Mouse (Mus musculus) bone marrow macrophage, adult 2 months (primary cell): ENCODE data around the gene Armh1.

Experiments used
- CTCF ChIP-seq: IDR thresholded peaks from 2 replicates; pipeline ENCODE4 v1.5.1; 2012; ENCODE audit warnings: low read depth, mild to moderate bottlenecking, low read length, moderate library complexity
- POLR2A ChIP-seq: IDR thresholded peaks from 2 replicates; pipeline ENCODE4 v1.6.1; 2012; ENCODE audit warnings: mild to moderate bottlenecking, low read depth, low read length, borderline replicate concordance

DNA sequence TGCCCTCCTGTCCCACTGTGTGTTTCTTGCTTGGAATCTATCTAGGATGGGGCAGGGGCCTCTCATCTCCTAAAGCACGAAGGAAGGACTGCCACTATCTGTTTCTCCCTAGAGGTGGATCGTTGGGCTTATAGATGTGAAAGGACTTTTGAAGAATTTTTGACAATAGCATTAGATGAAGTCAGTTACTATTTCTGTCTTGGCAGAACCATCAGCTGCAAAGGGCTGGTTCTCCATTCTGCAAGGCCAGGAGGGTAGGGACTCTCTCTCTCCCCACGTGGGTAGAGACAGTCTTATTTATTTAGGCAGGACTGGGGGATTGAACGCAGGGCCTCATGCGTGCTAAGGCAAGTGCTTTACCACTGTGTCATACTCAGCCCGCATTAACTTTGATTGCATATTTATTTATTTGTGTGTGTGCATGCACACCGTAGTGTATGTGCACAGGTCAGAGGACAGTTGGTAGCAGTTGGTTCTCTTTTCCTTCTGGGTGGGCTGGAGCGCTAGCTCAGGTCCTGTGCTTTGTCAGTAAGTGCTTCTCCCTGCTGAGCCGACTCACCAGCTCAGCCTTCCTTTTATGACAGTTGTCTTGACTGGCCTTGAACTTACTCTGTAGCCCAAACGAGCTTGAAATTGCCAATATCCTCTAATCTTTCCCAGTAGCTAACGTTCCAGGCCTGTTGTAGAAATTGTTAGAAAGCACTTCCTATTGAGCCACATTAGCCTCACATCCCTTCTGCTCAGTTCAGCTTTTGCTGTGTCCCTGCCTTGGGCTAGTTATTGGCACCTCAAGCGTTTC is 1.5 kb upstream of the Armh1 start:
- TF ChIP-seq CTCF (no peak), POLR2A (no peak)
